Mouse (Mus musculus): Measurements from ENCODE around the gene Dclre1c. TPM values are rescaled to one million over a fixed set of nuclear protein-coding genes. Genes with fewer than 3 reads are reported as not detected.
"Not testable (repeated sequence)": the region's sequence is repeated elsewhere in the genome, so short reads cannot be mapped to it uniquely, and the experiment has no call there.

The Dclre1c gene
- polyA plus RNA-seq (2015; fragmentation: Nextera tagmentation; extraction: Ambion mirVana), result 4.3 and 4.9 TPM in 2 replicates

DNA sequence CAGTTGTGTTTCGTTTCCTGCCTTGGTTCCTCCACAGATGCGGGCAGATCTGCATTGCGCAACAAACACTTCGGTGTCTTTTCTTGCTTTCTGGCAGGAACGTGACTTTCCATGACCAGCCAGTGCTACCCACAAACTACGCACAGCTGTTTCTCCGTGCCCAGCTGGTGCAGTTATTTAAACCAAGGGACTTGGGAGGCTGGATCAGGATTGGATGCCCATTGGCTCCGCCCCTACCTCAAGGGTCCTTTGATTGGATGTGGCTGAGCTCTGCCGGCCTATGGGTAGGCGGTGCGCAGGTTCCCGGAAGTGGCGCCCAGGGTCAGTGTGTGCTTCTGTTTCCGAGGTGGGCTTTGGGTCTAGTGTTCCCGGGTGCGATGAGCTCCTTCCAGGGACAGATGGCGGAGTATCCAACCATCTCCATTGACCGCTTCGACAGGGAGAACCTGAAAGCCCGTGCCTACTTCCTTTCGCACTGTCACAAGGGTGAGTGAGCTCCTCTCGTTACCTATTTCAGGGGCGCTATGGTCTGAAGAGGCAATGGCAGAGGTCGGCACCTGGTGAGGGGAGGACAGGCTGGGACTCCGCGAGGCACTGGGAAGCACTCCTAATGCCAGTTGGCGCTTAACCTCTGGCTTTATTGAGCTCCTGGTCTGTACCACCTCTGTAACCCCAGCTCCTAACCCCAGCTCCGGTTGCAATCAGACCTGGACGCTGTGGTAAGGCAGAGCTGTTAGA lies at the start of gene Dclre1c:
Gene Dclre1c (plus strand): TSS at position 291 of the 738 bp plus-strand sequence.
- Histone ChIP-seq H3K9ac (peak within 1 kb of the TSS; percentile 82), H3K4me2 (peak within 1 kb of the TSS; percentile 85), H3K27ac (replicated peaks) (peak within 1 kb of the TSS; percentile 55), H3K27me3 (no peaks in the 10 kb centered on the region), H3K9me3 (replicated peaks) (no peaks in the 10 kb centered on the region), H3K36me3 (replicated peaks) (no peaks in the 10 kb centered on the region; the same call in 1 of the 2 replicates), H3K4me1 (replicated peaks) (peaks cover 28% of the 10 kb centered on the region), H3K4me3 (replicated peaks) (peak within 1 kb of the TSS; percentile 87)
- WGBS (ENCODE audit: insufficient replicate concordance), result under 1% methylated on average over 29 of the region's 29 CpGs
- ATAC-seq (ENCODE audit: insufficient read depth), result peak; percentile 99

GRCm38 (mm10) chr2:3387105-3387860 lies 36.6 kb upstream of the Dclre1c start:
- Histone ChIP-seq H3K36me3 (replicated peaks) (no peaks in the 10 kb centered on the region), H3K4me3 (replicated peaks) (no peak overlapping the region), H3K9ac (no peak overlapping the region), H3K4me1 (replicated peaks) (no peaks in the 10 kb centered on the region), H3K9me3 (replicated peaks) (no peaks in the 10 kb centered on the region), H3K27ac (replicated peaks) (no peak overlapping the region), H3K27me3 (no peaks in the 10 kb centered on the region), H3K4me2 (no peak overlapping the region)
- 55% methylated on average over 6 of the region's 6 CpGs for WGBS (ENCODE audit: insufficient replicate concordance)
- ATAC-seq (ENCODE audit: insufficient read depth), result no peak

GRCm38 (mm10) chr2:3391945-3392344 lies 32.0 kb upstream of the Dclre1c start:
- H3K27ac ChIP-seq (replicated peaks), result no peak overlapping the region
- no peak for ATAC-seq (ENCODE audit: insufficient read depth)
- H3K4me3 ChIP-seq (replicated peaks), result no peak overlapping the region
- no peak overlapping the region for H3K4me2 ChIP-seq
- no peak overlapping the region for H3K9ac ChIP-seq
- H3K36me3 ChIP-seq (replicated peaks), result no peaks in the 10 kb centered on the region
- WGBS (ENCODE audit: insufficient replicate concordance), result 39% methylated on average over 2 of the region's 2 CpGs
- no peaks in the 10 kb centered on the region for H3K4me1 ChIP-seq (replicated peaks)
- H3K27me3 ChIP-seq, result no peaks in the 10 kb centered on the region
- no peaks in the 10 kb centered on the region for H3K9me3 ChIP-seq (replicated peaks)

DNA sequence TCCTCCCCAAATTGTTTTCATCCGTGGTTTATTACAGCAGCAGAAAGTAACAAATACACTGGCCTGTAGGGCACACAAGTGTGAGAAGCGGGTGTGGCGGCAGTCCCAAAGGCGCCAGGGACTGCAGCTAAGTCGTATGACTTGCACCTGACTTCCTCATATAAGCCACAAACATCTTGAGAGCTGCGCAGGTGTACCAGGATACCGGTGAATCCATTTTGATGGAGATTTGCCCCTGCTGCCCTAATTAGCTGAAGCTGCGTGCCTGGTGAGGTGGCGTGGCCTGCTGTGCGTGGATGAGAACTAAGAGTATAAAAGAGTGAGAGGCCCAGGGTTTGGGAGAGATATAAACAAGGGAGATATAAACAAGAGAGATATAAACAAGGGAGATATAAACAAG lies 26.8 kb upstream of the Dclre1c start, which contains the start of gene Olah:
Gene Olah (minus strand): TSS at position 101 of the 400 bp plus-strand sequence.
- H3K9me3 ChIP-seq (replicated peaks); H3K4me1 ChIP-seq (replicated peaks); H3K27ac ChIP-seq (replicated peaks); H3K9ac ChIP-seq; H3K27me3 ChIP-seq; H3K36me3 ChIP-seq (replicated peaks); ATAC-seq (ENCODE audit: insufficient read depth); H3K4me2 ChIP-seq; H3K4me3 ChIP-seq (replicated peaks): not testable (repeated sequence)
- WGBS (ENCODE audit: insufficient replicate concordance), result 58% methylated on average over 10 of the region's 10 CpGs

DNA sequence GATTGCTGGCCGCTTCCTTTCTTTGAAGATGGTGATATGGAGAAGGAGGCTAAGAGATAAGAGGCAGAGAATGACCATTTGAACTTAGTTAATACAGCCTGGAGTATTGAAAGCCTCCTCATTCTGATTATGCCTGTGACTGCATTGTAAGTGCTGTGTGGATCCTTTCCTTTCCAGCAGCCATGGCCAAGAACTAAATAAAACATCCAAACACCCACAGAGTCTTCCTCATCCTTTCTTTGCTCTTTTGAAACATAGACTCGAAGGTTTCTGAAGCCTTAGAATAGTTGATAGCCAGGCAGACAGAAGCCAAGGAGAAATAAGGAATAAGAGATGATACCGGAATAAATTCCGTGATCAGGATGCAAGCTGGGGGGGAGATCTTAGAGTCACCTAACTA lies 17.9 kb upstream of the Dclre1c start:
- Histone ChIP-seq H3K36me3 (replicated peaks) (no peaks in the 10 kb centered on the region), H3K9ac (no peak overlapping the region), H3K27me3 (no peaks in the 10 kb centered on the region), H3K4me2 (no peak overlapping the region), H3K27ac (replicated peaks) (no peak overlapping the region), H3K4me3 (replicated peaks) (no peak overlapping the region), H3K4me1 (replicated peaks) (no peaks in the 10 kb centered on the region), H3K9me3 (replicated peaks) (no peaks in the 10 kb centered on the region)
- WGBS (ENCODE audit: insufficient replicate concordance), result 60% methylated on average over 4 of the region's 4 CpGs
- no peak for ATAC-seq (ENCODE audit: insufficient read depth)

DNA sequence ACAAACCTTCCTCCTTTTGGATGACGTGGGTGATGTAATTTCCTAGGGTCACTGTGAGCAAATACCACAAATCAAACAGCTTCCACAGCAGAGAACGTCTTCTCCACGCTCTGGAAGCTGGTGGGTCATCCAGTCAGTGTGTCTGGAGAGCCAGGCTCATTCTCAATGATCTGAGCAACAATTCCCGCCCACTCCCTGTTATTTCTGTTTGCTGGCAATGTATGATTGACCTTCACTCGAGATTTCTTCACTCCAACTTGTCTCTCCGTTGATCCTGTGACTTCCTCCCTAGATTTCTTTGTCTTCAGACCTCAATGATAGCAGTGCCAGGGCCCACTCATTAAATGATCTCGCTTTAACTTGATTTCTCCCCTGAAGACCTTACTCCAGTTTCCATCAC lies 16.2 kb upstream of the Dclre1c start:
- WGBS (ENCODE audit: insufficient replicate concordance), result 39% methylated on average over 7 of the region's 7 CpGs
- no peak overlapping the region for H3K27ac ChIP-seq (replicated peaks)
- no peak for ATAC-seq (ENCODE audit: insufficient read depth)
- no peaks in the 10 kb centered on the region for H3K9me3 ChIP-seq (replicated peaks)
- no peaks in the 10 kb centered on the region for H3K36me3 ChIP-seq (replicated peaks)
- H3K4me1 ChIP-seq (replicated peaks), result no peaks in the 10 kb centered on the region
- no peak overlapping the region for H3K4me2 ChIP-seq
- H3K4me3 ChIP-seq (replicated peaks), result no peak overlapping the region
- H3K27me3 ChIP-seq, result no peaks in the 10 kb centered on the region
- no peak overlapping the region for H3K9ac ChIP-seq

DNA sequence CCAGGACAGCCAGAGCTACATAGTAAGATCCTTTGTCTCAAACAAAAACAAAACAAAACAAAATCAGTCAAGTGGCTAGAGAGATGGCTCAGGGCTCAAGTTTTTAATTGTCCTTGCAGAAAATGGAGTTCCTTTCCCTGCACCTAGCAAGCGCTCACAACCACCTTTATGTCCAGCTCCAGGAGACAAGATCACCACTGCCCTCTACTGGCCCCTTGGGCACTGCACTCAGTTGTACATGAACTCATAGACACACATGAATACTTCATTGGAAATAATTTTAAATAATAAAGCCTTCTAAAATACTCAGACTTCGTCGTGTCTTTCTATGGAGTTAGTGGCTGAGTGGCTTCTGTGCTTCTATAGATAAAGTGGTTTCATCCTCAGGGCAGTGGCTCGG lies 9.7 kb upstream of the Dclre1c start:
- no peak overlapping the region for H3K4me3 ChIP-seq (replicated peaks)
- peaks cover 24% of the 10 kb centered on the region for H3K27me3 ChIP-seq
- no peak overlapping the region for H3K4me2 ChIP-seq
- no peak overlapping the region for H3K27ac ChIP-seq (replicated peaks)
- no peaks in the 10 kb centered on the region for H3K36me3 ChIP-seq (replicated peaks)
- H3K4me1 ChIP-seq (replicated peaks), result peaks cover 8% of the 10 kb centered on the region
- 41% methylated on average over 4 of the region's 4 CpGs for WGBS (ENCODE audit: insufficient replicate concordance)
- no peak overlapping the region for H3K9ac ChIP-seq
- ATAC-seq (ENCODE audit: insufficient read depth), result no peak
- no peaks in the 10 kb centered on the region for H3K9me3 ChIP-seq (replicated peaks)

GRCm38 (mm10) chr2:3415676-3416075 lies 8.3 kb upstream of the Dclre1c start:
- Histone ChIP-seq H3K4me2 (no peak overlapping the region), H3K4me3 (replicated peaks) (no peak overlapping the region), H3K4me1 (replicated peaks) (peaks cover 12% of the 10 kb centered on the region), H3K9me3 (replicated peaks) (no peaks in the 10 kb centered on the region), H3K27ac (replicated peaks) (no peak overlapping the region), H3K9ac (no peak overlapping the region), H3K27me3 (peaks cover 24% of the 10 kb centered on the region), H3K36me3 (replicated peaks) (no peaks in the 10 kb centered on the region)
- WGBS (ENCODE audit: insufficient replicate concordance), result 41% methylated on average over 1 of the region's 1 CpGs
- no peak for ATAC-seq (ENCODE audit: insufficient read depth)

DNA sequence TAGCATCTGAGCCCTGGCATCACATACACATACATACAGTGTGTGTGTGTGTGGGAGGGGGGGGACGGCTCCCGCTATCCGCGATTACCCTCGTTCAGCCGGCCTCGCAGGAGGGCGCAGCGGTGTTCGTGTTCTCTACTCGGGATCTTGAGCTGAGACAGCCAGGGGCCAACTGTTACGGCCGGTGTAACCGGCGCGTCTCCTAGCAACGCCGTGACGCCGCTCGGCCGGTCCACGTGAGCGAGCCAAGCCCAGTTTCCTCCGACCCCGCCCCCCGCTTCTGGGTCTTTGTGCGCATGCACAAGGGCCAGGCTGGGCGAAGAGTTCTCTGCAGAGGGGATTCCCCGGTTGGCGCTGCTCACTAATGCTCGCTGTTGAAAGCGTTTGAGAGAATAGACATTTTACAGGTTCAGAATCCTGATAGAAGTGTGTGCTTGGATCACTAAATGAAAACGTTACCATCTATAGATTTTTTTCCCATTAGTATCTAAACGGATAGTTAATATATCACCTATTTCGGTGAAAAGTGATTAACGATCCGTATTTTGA lies 5.0 kb upstream of the Dclre1c start:
- Histone ChIP-seq H3K4me2 (peak overlapping the region; percentile 86), H3K36me3 (replicated peaks) (no peaks in the 10 kb centered on the region), H3K27me3 (peaks cover 24% of the 10 kb centered on the region), H3K9ac (peak overlapping the region; percentile 35; the same call in 1 of the 2 replicates), H3K27ac (replicated peaks) (no peak overlapping the region), H3K4me3 (replicated peaks) (peak overlapping the region; percentile 59), H3K9me3 (replicated peaks) (no peaks in the 10 kb centered on the region), H3K4me1 (replicated peaks) (peaks cover 21% of the 10 kb centered on the region)
- 1% methylated on average over 38 of the region's 38 CpGs for WGBS (ENCODE audit: insufficient replicate concordance)
- ATAC-seq (ENCODE audit: insufficient read depth), result peak; percentile 76

DNA sequence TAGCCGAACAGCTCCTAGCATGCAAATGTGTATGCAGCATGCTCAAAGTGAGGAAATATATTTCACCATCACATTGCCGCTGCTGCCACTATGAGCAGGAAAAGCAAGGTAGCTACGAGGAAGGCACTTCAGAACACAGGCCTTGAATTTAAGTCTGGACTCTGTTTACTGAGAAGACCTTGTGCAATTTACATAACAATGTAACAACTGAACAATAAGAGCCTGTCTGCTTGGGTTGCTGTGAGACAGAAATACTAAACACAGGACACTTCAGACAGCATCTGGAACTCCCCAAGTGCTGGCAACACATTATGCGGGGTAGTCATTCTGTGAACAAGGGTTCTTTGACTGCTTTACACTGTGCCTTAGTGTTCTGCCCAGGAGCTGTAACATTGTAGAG lies 3.8 kb upstream of the Dclre1c start:
- Histone ChIP-seq H3K4me1 (replicated peaks) (peaks cover 31% of the 10 kb centered on the region), H3K4me3 (replicated peaks) (no peak overlapping the region), H3K4me2 (no peak overlapping the region), H3K27ac (replicated peaks) (no peak overlapping the region), H3K9me3 (replicated peaks) (no peaks in the 10 kb centered on the region), H3K27me3 (peaks cover 24% of the 10 kb centered on the region), H3K36me3 (replicated peaks) (no peaks in the 10 kb centered on the region), H3K9ac (no peak overlapping the region)
- WGBS (ENCODE audit: insufficient replicate concordance), result 74% methylated on average over 4 of the region's 4 CpGs
- ATAC-seq (ENCODE audit: insufficient read depth), result no peak

DNA sequence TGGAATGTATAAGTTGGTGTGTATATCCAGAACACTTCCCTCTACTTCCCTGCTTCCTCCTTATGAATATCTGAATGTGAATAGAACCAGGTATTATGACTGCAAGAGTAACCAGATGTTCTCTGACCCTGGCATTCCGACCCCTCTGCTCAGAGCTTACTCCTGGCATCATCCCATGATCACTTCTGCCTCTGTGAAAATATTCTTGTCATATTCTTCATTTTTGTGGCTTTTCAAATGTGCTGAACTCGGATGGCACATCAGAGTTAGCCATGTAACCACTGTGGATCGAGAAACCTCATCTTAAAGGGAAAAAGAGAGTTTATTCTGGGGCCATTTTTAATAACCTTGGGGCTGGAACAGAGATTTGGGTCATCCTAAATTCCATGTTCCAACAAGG lies 1.4 kb upstream of the Dclre1c start, which contains the start of gene Meig1:
Gene Meig1 (minus strand): TSS at position 101 of the 400 bp plus-strand sequence.
- no peaks in the 10 kb centered on the region for H3K36me3 ChIP-seq (replicated peaks)
- ATAC-seq (ENCODE audit: insufficient read depth), result no peak
- H3K9ac ChIP-seq, result peak within 1 kb of the TSS; percentile 82
- 62% methylated on average over 3 of the region's 3 CpGs for WGBS (ENCODE audit: insufficient replicate concordance)
- H3K9me3 ChIP-seq (replicated peaks), result no peaks in the 10 kb centered on the region
- peak within 1 kb of the TSS; percentile 85 for H3K4me2 ChIP-seq
- H3K27me3 ChIP-seq, result peaks cover 12% of the 10 kb centered on the region
- H3K27ac ChIP-seq (replicated peaks), result peak within 1 kb of the TSS; percentile 55
- H3K4me1 ChIP-seq (replicated peaks), result peaks cover 34% of the 10 kb centered on the region
- H3K4me3 ChIP-seq (replicated peaks), result peak within 1 kb of the TSS; percentile 87
